Mouse (Mus musculus) E14TG2a.4 (cell line): ENCODE data around the gene Nwd1.

Source experiments
- CTCF ChIP-seq: conservative IDR thresholded peaks from 2 replicates; pipeline ENCODE4 v1.5.1; 2014; ENCODE audit warnings: low read length
- NANOG ChIP-seq: IDR thresholded peaks from 2 replicates; pipeline ENCODE4 v1.6.1; 2014; ENCODE audit warnings: borderline replicate concordance, low read length, mixed read lengths

- TF ChIP-seq CTCF (no peak), NANOG (no peak)
Observed at GRCm38 (mm10) chr8:72762306-72762705, 115.8 kb downstream of the Nwd1 start.
